Mouse (Mus musculus): ENCODE measurements at regions not wholly inside any gene's neighbourhood (a gene's known extent, or its start where the extent isn't known, plus 50 kb on each side); places are given as distances from the start of the nearest gene placed in this dataset.

DNA sequence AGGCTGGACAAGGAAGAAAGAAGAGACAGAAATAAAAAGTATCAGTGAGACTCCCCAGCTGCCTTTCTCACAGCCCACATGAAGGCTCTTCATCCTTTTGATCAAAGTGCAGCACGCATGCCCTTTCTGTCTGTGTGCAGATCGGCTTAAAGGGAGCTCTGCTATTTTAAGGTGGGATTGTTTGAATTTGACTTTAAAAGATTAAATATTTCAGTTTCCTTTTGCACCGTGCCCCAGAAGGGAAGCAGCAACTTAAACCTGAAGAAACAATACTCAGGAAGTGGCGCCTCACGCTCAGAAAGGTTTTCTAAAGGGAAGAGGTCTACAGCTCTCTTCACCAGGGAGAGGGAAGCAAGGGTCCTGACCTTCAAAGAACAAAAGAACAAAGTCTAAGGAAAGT lies 436.9 kb upstream of the Tbl1xr1 start:
- TF ChIP-seq CTCF (IDR thresholded peaks at IDR 0.05 in 2 of 3, conservative IDR thresholded peaks at IDR 0.05 in 1 of 3; ENCODE audit: control insufficient read depth in 1 of 3, insufficient read depth in 1 of 3, low read depth in 2 of 3, low read length in 3 of 3, poor library complexity in 1 of 3, severe bottlenecking in 1 of 3) (no peak), UBTF (IDR thresholded peaks at IDR 0.05; ENCODE audit: borderline replicate concordance, insufficient read depth, low read depth, low read length) (no peak), POLR2A (IDR thresholded peaks at IDR 0.05; ENCODE audit: control insufficient read depth in 1 of 2, insufficient read depth in 1 of 2, low read depth in 1 of 2, low read length in 2 of 2, poor library complexity in 1 of 2) (no peak), E2F4 (IDR thresholded peaks at IDR 0.05; ENCODE audit: borderline replicate concordance, low read depth, low read length) (no peak), KAT2A (conservative IDR thresholded peaks at IDR 0.05; ENCODE audit: low read depth, low read length) (no peak), EP300 (IDR thresholded peaks at IDR 0.05; ENCODE audit: low read depth in 1 of 2, low read length in 2 of 2) (no peak), ZC3H11A (IDR thresholded peaks at IDR 0.05; ENCODE audit: low read depth, low read length) (no peak), TCF12 (IDR thresholded peaks at IDR 0.05; ENCODE audit: low read depth, low read length) (no peak), USF2 (IDR thresholded peaks at IDR 0.05; ENCODE audit: borderline replicate concordance in 1 of 2, insufficient read depth in 1 of 2, low read depth in 1 of 2, low read length in 2 of 2) (no peak), MAX (IDR thresholded peaks at IDR 0.05; ENCODE audit: low read length) (no peak), MAFK (IDR thresholded peaks at IDR 0.05; ENCODE audit: borderline replicate concordance, low read depth, low read length) (no peak)

Measured in MEL (cell line).